Mouse (Mus musculus) common myeloid progenitor, adult 5-6 weeks (primary cell): ENCODE measurements around the gene Rpgrip1l. TPM values are rescaled to one million over a fixed set of nuclear protein-coding genes. Genes with fewer than 3 reads are reported as not detected.

ENCODE experiments used
- ATAC-seq: replicated peaks from 2 replicates; pipeline ENCODE4 v1.8.0; 2016; ENCODE audit warnings: low read depth, mild to moderate bottlenecking, moderate TSS enrichment, inconsistent platforms; ENCODE audit not compliant: poor library complexity, severe bottlenecking
- total RNA-seq: library from RNA; stranded (forward); fragments of 200-1000, 187-1606 nt; gene quantifications from 2 replicates; pipeline ENCODE4 v1.2.3, GENCODE M21; 2017

Rpgrip1l gene
- total RNA-seq, 1 experiment from 2014 or later = 15.5 TPM

DNA sequence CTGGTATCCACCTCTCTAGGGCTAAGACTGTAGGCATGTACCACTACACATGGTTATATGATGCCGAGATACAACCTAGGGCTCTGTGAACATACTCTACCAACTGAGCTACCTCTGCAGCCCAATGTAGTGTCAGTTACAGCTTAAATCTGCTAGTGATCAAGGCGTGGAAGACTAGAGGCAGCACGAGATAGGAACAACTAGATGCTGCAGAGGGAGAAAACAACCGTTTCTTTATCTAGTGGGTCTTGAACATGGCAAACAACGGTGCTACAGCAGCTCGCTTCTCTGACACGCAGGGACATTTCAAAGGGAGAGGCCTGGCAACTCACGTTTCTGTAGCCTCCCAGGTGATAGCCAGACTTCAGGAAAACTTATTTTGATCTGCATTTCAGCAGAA lies 31.5 kb downstream of the Rpgrip1l start:
- ATAC-seq = no peak

DNA sequence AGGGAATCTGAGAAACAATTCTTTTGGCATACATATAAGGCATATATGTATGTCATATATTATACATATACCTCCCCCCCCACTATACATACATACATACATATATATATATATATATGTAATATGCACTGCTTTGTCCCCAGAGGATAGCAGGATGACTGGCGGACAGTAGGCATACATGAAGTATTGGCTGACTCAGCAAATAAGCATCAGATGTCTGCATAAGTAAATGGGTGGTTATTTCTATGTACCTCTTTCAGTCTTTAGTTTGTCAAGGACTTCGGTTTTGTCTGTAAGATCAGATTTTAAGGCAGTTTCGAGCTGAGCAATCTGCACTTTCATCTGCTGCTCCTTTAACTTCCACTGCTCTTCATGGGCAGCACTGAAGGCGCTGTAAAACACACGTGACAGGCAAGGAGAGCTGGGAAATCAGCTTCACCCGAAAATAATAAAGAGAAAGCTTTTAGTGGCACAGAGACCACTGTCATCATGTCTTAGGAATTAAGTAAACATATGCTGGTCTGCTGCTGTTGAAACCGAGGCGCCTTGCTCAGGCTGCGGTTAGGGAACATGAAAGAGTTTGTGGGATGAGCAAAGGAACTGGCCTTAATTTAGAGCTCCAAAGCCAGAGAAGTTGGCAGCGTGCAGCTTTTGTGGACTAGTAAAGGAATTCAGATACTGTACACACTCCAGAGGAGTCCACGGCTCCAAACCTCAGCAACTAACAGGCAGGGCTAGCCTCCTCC lies 32.4 kb downstream of the Rpgrip1l start:
- no peak for ATAC-seq

DNA sequence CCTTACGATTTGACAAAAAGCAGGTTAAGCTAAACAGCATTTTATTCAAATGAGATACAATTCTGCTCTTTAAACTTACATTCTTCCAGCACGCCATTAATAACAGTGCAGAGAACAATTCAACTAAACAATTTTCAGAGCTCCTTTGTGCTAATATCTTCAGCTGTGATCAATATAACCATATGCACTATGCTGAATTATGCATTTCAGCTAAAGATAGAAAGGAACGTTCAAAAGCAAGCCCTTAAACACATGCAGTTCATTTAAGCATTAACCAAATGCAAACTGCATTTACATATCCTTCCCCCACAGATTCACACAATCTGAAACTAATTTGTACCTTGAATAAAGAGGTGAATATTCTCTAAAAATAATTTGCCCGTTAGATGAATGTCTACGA lies 35.0 kb downstream of the Rpgrip1l start:
- no peak for ATAC-seq

DNA sequence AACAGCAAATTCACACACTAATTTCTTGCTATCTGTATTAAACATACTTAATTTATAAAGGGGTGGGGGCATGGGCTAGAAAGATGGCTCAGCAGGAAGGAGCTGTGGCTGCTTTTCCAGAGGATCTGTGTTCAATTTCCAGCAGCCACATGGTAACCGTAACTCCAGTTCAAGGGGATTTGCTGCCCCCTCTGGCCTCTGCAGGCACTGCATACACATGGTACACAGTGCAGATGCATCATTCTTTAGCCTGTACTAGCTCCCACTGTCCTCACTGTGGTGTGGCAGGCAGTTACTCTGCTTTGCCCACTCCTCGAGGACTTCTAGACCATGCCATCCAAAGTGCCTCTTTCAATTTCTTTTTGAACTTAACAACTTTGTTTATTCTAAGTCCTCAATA lies 36.7 kb downstream of the Rpgrip1l start:
- ATAC-seq = no peak

- ATAC-seq = no peak
Measured at GRCm38 (mm10) chr8:91273493-91273892, 39.6 kb downstream of the Rpgrip1l start.

DNA sequence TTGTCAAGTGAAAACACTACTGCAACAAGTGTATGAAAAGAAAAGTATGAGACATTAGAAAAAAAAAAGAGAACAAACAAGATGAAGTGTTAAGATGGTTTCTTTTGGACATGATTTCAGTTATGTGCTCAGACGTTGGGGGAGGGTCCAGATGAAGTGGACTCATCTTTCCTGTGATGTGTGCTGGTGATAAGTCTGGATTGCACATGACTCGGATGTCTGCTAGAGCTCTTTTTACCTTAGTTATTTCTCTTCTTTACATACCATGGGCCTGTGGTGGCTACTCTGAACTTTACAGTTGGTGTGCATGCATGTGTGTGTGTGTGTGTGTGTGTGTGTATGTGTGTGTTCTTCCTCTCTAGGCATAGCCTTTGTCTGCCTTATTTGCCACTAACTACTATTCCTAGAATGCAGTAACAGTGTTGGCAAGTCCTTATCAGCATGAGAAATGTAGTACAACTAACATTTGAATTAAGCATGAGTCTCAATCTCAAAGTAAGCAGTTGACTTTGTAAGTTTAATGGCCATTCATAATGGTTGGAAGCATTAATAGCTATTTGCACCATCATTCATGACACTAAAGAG lies 43.6 kb downstream of the Rpgrip1l start:
- 0 out of 2 replicates have a peak, but pooled peaks have one; percentile 18 for ATAC-seq

- ATAC-seq = no peak
Measured at GRCm38 (mm10) chr8:91264564-91264963, 48.5 kb downstream of the Rpgrip1l start.

GRCm38 (mm10) chr8:91263939-91264338 lies 49.1 kb downstream of the Rpgrip1l start:
- no peak for ATAC-seq

GRCm38 (mm10) chr8:91261598-91261997 lies 51.5 kb downstream of the Rpgrip1l start:
- ATAC-seq = peak; percentile 71

DNA sequence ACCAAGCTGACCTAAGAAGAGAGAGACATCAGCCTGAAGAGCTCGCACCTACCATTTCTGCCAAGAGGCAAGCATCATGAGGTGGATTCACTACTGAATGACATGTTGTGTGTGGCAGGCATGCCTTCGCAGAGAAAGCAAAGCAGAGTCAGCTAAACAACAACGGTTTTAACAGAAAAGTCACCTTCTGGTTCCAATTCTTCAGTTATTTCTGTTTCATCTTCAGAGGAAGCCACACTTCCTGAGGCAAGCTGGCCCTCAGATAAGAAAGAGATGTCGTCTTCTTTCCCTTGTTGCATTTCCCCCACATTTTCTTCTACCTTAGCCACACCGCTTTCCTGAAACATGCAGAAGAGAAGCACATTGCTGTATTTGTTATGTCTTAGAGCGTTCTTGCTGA lies 62.1 kb downstream of the Rpgrip1l start:
- ATAC-seq = peak; percentile 77

GRCm38 (mm10) chr8:91249758-91250466 lies 63.1 kb downstream of the Rpgrip1l start:
- ATAC-seq = peak; percentile 64

- ATAC-seq = no peak
Measured at GRCm38 (mm10) chr8:91245821-91246454, 67.1 kb downstream of the Rpgrip1l start.

DNA sequence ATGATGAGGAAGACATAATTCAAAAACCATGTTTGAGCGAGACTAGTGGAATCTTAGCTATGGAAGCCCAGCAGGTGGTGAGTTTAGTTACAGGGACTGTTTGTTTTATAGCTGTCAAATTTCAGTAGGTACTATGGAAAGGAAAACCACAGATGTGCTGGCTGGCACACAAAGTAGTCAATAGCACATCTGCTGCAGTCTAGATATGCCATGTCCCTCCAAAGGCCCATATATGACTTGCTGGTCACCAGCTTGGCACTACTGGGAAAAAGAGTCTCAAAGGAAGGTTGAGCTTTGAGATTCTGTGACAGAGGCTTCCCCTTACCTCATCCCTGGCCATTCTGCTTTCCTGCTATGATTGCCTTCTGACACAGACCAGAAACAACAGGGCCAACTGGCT lies 70.3 kb downstream of the Rpgrip1l start:
- ATAC-seq = peak; percentile 49

DNA sequence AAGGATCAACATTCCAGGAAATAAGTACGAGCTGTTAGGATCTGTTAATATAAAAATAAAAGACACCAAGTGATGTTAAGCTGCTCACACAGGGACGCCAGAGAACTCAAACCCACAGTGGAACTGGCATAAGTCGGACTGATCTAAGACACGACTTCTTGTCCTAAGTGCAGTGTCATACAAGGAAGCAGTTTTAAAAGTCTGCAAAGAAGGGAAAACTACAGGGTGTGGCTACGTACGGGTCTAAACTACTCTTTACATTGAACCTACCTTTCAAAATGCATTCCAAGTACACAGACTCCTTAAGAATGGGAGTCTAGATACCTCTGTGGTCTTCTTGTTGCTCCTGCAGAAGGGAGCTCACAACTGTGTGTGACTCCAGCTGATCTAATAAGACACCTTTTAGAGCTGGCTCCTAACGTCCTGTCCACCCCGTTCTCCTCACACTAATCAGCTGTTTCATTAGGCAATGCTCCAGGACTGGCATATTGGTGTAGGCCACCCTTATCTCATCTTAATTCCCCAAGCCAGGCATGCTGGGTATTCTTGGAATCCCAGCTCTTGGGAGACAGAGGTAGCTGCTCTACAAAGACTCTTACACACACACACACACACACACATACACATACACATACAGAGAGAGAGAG lies 71.1 kb downstream of the Rpgrip1l start:
- ATAC-seq = 0 out of 2 replicates have a peak, but pooled peaks have one; percentile 37

DNA sequence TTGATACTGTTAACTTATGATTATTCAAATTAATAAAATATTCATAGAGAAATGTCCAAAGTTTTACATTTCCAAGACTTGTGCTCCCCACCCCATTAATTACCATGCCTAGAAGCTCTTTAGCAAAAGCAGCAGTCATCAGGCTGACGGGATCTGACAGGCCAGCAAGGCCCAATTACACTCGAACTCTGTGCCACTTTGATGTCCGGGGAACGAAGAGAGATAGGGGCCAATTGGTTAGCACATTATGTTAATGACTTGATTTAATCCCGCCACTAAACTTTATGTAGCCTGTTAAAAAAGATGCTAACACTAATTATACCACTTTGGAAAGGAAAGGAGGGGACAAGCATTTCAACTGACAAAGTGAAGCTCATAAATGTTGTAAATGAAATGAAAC lies 71.7 kb downstream of the Rpgrip1l start:
- no peak for ATAC-seq

GRCm38 (mm10) chr8:91237191-91237590 lies 75.9 kb downstream of the Rpgrip1l start:
- ATAC-seq = no peak

GRCm38 (mm10) chr8:91234097-91234496 lies 79.0 kb downstream of the Rpgrip1l start:
- ATAC-seq = no peak

DNA sequence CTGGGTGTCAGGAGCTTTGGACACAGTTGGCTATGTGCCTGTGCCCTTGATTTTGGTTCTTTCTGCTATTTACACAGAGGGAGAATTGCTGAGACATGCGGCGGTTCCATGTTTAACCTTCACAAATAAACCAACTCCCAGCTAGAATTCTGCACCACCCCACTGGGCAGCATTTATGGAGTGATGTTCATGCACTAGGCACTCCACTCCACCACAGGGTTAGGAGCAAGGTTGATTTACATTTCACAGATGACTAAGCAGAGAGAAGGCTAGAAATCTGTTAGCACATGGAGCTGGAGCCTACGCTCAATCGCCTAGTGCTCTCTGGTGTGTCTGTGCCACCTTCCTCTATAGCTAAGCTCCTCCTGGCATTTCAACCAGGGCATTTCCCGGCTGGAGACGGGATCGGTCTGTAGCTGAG lies 85.6 kb downstream of the Rpgrip1l start:
- no peak for ATAC-seq

DNA sequence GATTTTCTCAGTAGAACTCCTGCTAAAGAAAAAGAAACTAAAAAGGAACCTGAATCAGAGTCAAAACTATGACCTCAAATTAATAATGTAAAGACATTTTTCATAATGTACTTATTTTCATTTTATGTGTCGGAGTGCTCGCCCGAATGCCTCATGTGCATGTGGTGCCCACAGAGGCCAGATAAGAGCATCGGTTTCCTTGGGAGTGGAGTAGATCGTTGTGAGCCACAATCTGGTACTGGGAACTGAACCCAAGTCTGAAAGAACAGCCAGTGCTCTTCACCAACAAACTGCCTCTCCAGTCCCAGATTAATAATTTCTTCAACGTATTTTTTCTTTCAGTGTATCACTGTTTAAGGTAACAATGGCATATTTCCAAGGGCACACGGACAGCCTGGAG lies 88.8 kb downstream of the Rpgrip1l start:
- ATAC-seq = 0 out of 2 replicates have a peak, but pooled peaks have one; percentile 36

DNA sequence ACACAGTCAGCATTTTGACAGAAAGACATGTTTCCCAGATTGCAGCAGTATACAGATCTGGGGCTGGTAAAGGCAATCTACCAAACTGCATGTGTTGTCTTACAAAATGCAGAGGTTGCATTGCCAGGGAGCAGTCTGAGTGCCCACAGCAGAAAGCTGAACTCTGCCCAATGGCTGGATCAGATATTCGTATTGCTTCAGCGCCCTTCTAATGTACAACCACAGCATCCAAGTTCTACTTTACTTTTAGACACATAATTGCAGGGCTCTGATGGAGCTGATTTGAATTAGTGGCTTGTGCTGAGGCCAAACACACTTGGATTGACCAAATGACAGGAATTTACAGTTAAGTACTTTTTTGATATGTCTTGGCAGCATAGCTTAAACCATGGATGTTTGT lies 91.2 kb downstream of the Rpgrip1l start:
- no peak for ATAC-seq
